Mouse (Mus musculus) embryonic facial prominence, embryonic 10.5 days (tissue): ENCODE measurements around the gene Phtf1. TPM values are rescaled to one million over a fixed set of nuclear protein-coding genes. Genes with fewer than 3 reads are reported as not detected.

Experiments
- DNase-seq: peaks from one replicate; pipeline ENCODE4 v3.0.0-alpha.2; 2017; ENCODE audit warnings: low spot score
- H3K27ac ChIP-seq: fragments of 300-500 bp; sonication (generic); replicated peaks from 2 replicates; pipeline ENCODE4 v1.5.1; 2016; ENCODE audit warnings: mild to moderate bottlenecking
- H3K27me3 ChIP-seq: fragments of 300-500 bp; sonication (generic); replicated peaks from 2 replicates; pipeline ENCODE4 v1.6.1; 2016; ENCODE audit warnings: low read depth, mild to moderate bottlenecking; ENCODE audit not compliant: poor library complexity, severe bottlenecking
- H3K36me3 ChIP-seq: fragments of 300-500 bp; sonication (generic); replicated peaks from 2 replicates; pipeline ENCODE4 v1.6.1; 2016; ENCODE audit warnings: mild to moderate bottlenecking, moderate library complexity
- H3K4me1 ChIP-seq: fragments of 300-500 bp; sonication (generic); 2 replicates; pipeline ENCODE4 v1.6.1; 2016
- H3K4me3 ChIP-seq: fragments of 300-500 bp; sonication (generic); 2 replicates; pipeline ENCODE4 v1.5.1; 2016; ENCODE audit warnings: mild to moderate bottlenecking, moderate library complexity
- H3K9me3 ChIP-seq: fragments of 300-500 bp; sonication (generic); 2 replicates; pipeline ENCODE4 v1.6.1; 2016; ENCODE audit warnings: mild to moderate bottlenecking
- WGBS: fragments of 180-500 bp; shearing (Covaris S2); methylation state at CpG from one replicate; pipeline ENCODE4 v1.1.7; 2016; 5-methylcytosine and 5-hydroxymethylcytosine counted together
- polyA plus RNA-seq: library from polyadenylated mRNA; unstranded; fragments of >200 nt; fragmentation: Nextera tagmentation; extraction: Ambion mirVana; gene quantifications from 2 replicates; pipeline ENCODE4 v1.2.1, GENCODE M21; 2016

Phtf1 gene
- polyA plus RNA-seq: 31.4 and 34.2 TPM in 2 replicates

DNA sequence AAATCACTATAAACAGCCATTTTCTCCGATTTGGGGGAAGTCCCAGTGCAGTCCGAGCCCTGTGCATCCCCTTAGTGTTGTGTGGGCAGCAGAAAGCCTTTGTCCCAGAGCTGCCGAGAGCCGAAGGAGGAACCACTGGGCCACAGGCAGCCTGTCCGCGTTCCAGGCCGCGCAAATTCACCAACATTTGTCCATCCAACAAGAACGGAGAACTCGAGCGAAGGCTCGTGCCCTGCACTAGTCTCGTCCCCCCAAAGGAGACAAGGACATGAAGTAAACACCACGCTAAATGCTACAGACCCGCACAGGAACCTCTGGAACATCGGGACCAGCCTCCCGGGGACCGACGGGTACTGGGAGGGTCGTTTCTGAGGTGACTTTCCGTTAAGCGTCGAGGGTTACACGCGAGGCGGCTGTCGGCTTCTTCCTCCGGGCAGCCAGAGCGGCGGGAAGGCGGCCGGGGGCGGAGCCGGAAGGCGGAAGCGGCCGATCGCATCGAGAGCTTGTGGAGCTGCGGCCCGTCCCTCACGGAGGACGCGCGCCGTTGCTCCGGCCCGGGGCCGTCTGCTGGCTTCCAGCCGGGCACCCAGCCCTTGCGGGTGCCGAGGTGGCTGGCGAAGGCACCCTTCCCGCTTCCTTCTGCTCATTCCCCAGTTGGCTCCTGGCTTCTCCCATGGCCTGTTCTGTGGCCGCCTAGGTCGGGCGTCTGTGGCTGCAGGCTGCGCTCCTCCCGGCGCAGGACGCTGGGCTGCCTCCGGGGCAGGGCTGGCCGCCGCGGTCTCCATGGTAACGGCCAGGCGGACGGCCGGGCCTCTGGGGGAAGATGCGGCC is at the start of gene Phtf1:
TSS of gene Phtf1 (plus strand) at position 250 of the 831 bp plus-strand sequence.
- peaks cover 36% of the 10 kb centered on the region for H3K36me3 ChIP-seq
- H3K9me3 ChIP-seq: no peaks in the 10 kb centered on the region
- H3K27ac ChIP-seq: peak within 1 kb of the TSS; percentile 94
- DNase-seq: peak; percentile 91
- H3K27me3 ChIP-seq: no peaks in the 10 kb centered on the region
- WGBS: under 1% methylated on average over 70 of the region's 70 CpGs
- H3K4me1 ChIP-seq: peaks cover 14% of the 10 kb centered on the region
- peak within 1 kb of the TSS; percentile 82 for H3K4me3 ChIP-seq

DNA sequence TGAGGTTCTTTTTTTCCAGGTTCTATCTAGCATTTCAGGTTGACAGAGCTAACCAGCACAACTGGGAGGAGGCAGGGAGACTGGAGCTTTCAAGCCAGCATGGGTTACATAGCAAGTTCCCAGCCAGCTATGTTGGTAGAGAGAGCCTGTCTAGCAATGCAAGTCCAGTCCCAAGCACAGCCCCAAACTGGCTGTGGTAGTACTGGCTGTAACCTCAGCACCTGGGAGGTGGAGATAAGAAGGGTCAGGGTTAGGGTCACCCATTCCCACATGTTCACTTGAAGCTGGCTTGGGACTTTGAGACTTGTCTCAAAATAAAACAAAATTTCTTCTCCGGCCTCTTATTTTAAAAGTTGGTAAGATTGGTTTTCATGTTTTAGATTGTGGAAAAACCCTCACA is 47.8 kb upstream of the Phtf1 start:
- Histone ChIP-seq H3K4me1 (peaks cover 29% of the 10 kb centered on the region), H3K27ac (no peak overlapping the region), H3K27me3 (no peaks in the 10 kb centered on the region), H3K4me3 (no peak overlapping the region), H3K36me3 (peaks cover 11% of the 10 kb centered on the region), H3K9me3 (no peaks in the 10 kb centered on the region)
- DNase-seq: no peak
- 81% methylated on average over 1 of the region's 1 CpGs for WGBS

DNA sequence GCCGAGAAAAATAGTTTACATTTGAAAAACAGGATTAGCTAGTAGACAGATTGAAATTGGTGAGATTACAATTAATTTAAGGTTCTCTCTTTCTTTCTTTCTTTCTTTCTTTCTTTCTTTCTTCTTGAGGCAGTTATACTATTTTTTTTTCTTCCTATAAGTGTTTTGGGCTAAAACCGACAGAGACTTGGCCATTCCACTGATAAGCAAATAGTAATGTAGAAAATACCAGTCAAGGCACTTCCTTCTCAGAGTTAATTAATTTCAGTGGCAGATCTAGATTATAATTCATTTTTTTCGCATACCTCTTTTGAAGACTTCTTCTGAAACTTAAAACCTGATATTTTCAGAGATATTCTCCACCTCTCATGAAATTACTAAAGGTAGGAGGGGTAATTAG is 42.6 kb upstream of the Phtf1 start:
- WGBS: 81% methylated on average over 3 of the region's 3 CpGs
- H3K27ac ChIP-seq: no peak overlapping the region
- no peak for DNase-seq
- peaks cover 15% of the 10 kb centered on the region for H3K4me1 ChIP-seq
- H3K36me3 ChIP-seq: peaks cover 26% of the 10 kb centered on the region
- no peaks in the 10 kb centered on the region for H3K9me3 ChIP-seq
- H3K27me3 ChIP-seq: no peaks in the 10 kb centered on the region
- H3K4me3 ChIP-seq: no peak overlapping the region

DNA sequence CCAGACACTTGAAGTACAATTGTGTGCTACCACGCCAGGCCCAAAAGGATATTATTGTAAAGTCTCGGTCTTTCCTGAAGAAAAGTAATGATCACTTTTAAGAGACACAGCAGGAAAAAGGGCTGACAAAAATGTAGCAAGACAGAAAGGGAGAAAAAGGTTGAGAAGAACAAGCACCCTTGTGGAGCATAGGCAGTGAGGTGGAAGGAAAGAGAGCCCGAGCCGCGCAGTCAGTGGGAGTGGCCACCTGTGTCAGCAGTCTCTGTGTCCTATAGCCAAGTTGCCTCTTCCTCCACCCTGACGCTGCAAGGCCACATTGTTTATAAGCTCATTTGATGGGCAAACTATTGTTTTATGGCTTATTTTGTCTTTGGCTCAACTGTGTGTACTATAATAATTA is 40.4 kb upstream of the Phtf1 start:
- no peak for DNase-seq
- no peak overlapping the region for H3K4me3 ChIP-seq
- no peaks in the 10 kb centered on the region for H3K9me3 ChIP-seq
- 65% methylated on average over 6 of the region's 6 CpGs for WGBS
- H3K27ac ChIP-seq: no peak overlapping the region
- H3K4me1 ChIP-seq: peaks cover 10% of the 10 kb centered on the region
- H3K36me3 ChIP-seq: peaks cover 40% of the 10 kb centered on the region
- no peaks in the 10 kb centered on the region for H3K27me3 ChIP-seq

DNA sequence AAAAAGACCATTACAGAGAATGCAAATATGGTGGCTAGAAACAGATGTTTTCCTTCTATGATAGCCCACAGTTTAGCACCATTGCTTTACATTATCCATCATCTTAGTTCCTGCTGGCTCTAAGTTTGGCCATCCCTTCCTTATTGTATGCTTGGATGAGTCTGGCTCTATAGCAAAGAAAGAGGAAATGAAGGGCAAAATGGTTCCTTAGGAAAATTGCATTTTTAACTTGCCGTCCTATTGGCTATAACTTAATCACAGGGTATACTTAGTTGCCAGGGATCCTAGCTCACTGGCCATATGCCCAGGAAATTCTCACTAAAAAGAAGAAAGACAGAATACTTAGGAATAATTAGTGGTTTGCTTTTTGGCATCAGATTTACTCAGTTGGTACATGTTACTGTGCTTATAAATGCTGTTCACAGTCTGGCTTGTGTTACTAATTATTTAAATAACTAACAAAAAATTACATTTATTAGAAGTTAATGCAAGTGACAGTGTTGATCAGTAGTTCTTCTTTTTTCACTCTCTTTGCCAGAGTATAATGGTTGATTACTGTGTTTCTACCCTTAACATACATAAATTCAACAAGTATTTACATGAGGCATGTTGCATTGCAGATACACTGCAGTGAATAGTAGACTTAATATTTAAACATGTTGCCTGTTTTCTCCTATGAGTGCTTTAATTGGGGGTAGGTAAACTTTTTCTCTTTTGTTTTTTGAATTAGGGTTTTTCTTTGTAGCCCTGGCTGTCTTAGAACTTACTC is 22.9 kb upstream of the Phtf1 start:
- WGBS: 87% methylated on average over 1 of the region's 1 CpGs
- Histone ChIP-seq H3K4me1 (no peaks in the 10 kb centered on the region), H3K27me3 (no peaks in the 10 kb centered on the region)

DNA sequence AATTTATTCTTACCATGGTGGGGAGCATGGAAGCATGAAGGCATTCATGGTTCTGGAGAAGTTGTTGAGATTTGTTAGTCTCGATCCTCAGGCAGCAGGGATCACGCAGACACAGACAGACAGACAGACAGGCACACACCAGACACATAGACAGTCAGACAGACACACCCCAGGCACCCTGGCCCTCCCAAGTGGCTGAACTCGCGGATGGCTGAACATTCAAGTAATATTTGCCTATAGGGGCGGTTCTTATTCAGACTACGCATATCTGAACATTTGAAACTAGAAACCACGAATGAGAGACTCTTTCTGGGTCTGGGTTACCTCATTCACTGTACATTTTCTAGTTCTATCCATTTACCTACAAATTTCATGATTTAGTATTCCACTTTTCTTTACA is 19.2 kb upstream of the Phtf1 start:
- DNase-seq: no peak

More for the DNA sequence above, 22.9 kb upstream of the Phtf1 start:
- no peak for DNase-seq
- H3K36me3 ChIP-seq: peaks cover 18% of the 10 kb centered on the region; the same call in 1 of the 2 replicates
- no peak overlapping the region for H3K4me3 ChIP-seq
- H3K9me3 ChIP-seq: no peaks in the 10 kb centered on the region
- no peak overlapping the region for H3K27ac ChIP-seq

DNA sequence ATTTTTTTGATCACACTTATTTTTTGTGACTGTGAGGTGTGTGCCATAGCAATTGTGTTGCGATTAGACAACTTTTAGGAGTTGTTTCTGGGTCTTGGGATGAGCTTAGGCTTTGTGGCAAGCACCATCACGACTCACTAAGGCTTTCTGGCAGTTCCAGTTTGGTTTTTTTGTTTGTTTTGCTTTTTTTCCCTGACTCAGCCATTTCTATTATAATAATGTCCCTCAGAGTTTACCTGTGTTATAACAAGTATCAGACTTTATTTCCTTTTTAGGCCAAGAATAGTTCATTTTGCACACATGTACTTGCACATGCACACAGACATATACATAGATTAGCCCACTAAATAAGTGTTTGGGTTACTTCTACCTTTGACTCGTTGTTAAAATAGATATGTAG is 7.3 kb upstream of the Phtf1 start:
- 93% methylated on average over 3 of the region's 3 CpGs for WGBS
- H3K27ac ChIP-seq: no peak overlapping the region
- H3K9me3 ChIP-seq: no peaks in the 10 kb centered on the region
- no peaks in the 10 kb centered on the region for H3K4me1 ChIP-seq
- no peaks in the 10 kb centered on the region for H3K27me3 ChIP-seq
- no peak overlapping the region for H3K4me3 ChIP-seq
- H3K36me3 ChIP-seq: peaks cover 72% of the 10 kb centered on the region
- DNase-seq: no peak

More for the DNA sequence above, 19.2 kb upstream of the Phtf1 start:
- Histone ChIP-seq H3K27ac (no peak overlapping the region), H3K9me3 (no peaks in the 10 kb centered on the region), H3K27me3 (no peaks in the 10 kb centered on the region), H3K4me1 (no peaks in the 10 kb centered on the region), H3K4me3 (no peak overlapping the region), H3K36me3 (peaks cover 18% of the 10 kb centered on the region; the same call in 1 of the 2 replicates)
- WGBS: 92% methylated on average over 7 of the region's 7 CpGs

DNA sequence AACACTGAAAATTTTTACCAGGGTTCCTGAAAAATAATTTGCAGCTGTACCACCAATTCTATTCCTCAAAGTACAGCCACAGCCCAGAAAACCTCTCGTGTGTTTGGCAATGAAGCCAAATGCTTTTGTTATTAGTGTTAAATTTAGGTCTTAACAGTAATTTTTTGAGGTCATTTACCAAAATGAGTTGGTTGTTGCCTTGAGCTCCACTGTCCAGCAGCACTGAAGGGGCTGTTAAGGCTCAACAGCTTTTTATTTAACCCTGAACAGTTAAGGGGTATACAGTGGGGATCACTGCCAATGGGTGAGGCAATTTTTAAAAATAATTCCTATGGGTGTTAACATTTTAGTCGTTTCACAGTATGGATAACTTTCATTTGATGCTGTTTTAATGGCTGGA is 679 bp upstream of the Phtf1 start:
- Histone ChIP-seq H3K4me1 (peaks cover 14% of the 10 kb centered on the region), H3K27me3 (no peaks in the 10 kb centered on the region), H3K27ac (peak overlapping the region; percentile 94), H3K4me3 (peak overlapping the region; percentile 82), H3K9me3 (no peaks in the 10 kb centered on the region), H3K36me3 (peaks cover 39% of the 10 kb centered on the region)
- WGBS: 27% methylated on average over 2 of the region's 2 CpGs
- no peak for DNase-seq

DNA sequence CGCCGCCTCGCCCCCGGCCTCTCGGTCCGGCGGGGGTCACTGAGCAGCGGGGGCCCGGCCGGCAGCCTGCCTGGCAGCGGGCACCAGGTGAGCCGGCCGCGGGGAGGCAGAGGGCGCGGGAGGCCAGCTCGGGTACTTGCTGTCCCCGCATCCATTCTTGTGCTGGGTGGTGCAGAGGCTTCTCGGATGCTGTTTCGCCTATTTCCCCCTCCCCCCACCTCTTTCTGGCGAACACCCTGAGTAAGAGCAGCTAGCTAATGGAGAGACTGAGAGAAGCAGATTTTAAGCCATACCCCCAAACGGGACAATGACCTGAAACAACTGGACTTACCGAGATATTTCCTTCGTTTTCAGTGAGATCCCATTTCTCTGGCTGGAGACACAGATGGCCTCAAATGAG is 791 bp downstream of the Phtf1 start:
- peak overlapping the region; percentile 94 for H3K27ac ChIP-seq
- no peak for DNase-seq
- H3K4me3 ChIP-seq: peak overlapping the region; percentile 82
- WGBS: under 1% methylated on average over 24 of the region's 24 CpGs
- H3K27me3 ChIP-seq: no peaks in the 10 kb centered on the region
- peaks cover 14% of the 10 kb centered on the region for H3K4me1 ChIP-seq
- peaks cover 36% of the 10 kb centered on the region for H3K36me3 ChIP-seq
- no peaks in the 10 kb centered on the region for H3K9me3 ChIP-seq

DNA sequence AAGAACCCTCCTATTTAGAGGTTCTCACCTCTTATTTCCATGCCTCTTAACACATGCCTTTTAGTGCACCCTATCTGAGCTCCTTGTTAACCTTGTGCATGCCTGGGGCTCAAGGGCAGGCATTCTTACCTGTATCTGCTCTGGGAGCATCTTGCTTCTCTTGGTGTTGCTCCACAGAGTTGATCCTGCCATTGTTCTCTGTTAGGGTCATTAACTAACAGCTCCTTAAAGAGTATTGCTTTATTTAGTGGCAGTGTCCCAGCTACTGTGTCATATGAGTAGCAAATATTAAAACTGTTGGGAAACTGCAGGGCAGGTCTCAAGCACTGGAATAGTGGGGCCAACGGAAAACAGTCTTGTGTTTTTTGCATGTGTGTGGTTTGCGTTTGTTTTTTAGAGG is 3.2 kb downstream of the Phtf1 start:
- H3K4me1 ChIP-seq: peaks cover 14% of the 10 kb centered on the region
- H3K27me3 ChIP-seq: no peaks in the 10 kb centered on the region
- no peaks in the 10 kb centered on the region for H3K9me3 ChIP-seq
- peaks cover 40% of the 10 kb centered on the region for H3K36me3 ChIP-seq
- H3K27ac ChIP-seq: no peak overlapping the region
- 90% methylated on average over 2 of the region's 2 CpGs for WGBS
- no peak overlapping the region for H3K4me3 ChIP-seq
- no peak for DNase-seq

DNA sequence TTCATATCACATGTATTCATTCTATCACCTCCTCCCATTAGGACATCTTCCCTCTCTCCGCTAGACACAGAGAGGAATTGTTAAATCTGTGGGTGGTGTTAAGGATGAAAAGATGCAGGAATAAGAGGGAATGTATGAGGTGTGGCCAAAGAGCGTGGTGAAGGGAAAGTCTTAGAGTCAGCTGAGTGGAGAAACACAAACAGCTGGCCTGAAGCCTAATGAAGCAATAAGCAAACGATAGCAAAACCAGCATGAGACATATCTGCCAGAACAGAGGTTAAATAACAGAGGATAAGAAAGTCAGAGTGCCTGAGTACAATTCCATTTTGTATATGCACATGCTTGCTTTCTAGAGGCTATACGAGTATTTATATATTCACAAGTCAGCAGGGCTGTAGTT is 16.6 kb downstream of the Phtf1 start:
- no peaks in the 10 kb centered on the region for H3K4me1 ChIP-seq
- no peak overlapping the region for H3K4me3 ChIP-seq
- peaks cover 84% of the 10 kb centered on the region for H3K36me3 ChIP-seq
- no peaks in the 10 kb centered on the region for H3K9me3 ChIP-seq
- 89% methylated on average over 4 of the region's 4 CpGs for WGBS
- no peaks in the 10 kb centered on the region for H3K27me3 ChIP-seq
- no peak for DNase-seq
- no peak overlapping the region for H3K27ac ChIP-seq

DNA sequence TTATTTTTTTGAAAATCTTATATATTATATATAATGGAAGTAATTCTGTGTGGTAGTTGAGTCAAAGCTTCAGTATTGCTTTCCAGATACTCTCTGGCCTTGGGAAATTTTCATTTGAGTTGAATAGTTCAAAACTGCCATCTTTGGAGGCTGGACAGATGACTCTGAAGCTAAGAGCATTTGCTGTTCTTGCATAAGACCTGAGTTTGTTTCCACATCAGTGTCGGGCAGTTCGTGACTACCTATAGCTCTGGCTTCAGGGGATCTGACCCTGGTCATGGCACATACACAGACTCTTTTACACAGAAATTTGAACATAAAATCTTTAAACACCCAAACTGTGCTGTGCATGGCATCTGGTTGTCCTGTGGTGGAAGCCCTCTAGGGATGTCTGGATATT is 17.3 kb downstream of the Phtf1 start:
- no peak for DNase-seq
- no peak overlapping the region for H3K27ac ChIP-seq
- H3K4me1 ChIP-seq: no peaks in the 10 kb centered on the region
- H3K4me3 ChIP-seq: no peak overlapping the region
- no peaks in the 10 kb centered on the region for H3K9me3 ChIP-seq
- H3K27me3 ChIP-seq: no peaks in the 10 kb centered on the region
- peaks cover 84% of the 10 kb centered on the region for H3K36me3 ChIP-seq
- 95% methylated on average over 2 of the region's 2 CpGs for WGBS
